Mouse (Mus musculus) central nervous system, embryonic 11.5 days (tissue): ENCODE measurements around the gene Gimap5. TPM values are rescaled to one million over a fixed set of nuclear protein-coding genes. Genes with fewer than 3 reads are reported as not detected.

ENCODE experiments used
- polyA plus RNA-seq: library from polyadenylated mRNA; depleted of rRNA; stranded (reverse); fragments of >200 nt; gene quantifications from 2 replicates; pipeline ENCODE4 v1.2.3, GENCODE M21; 2012; rRNA removed

Gimap5 gene
- polyA plus RNA-seq: 0.83 and 1.3 TPM in 2 replicates

DNA sequence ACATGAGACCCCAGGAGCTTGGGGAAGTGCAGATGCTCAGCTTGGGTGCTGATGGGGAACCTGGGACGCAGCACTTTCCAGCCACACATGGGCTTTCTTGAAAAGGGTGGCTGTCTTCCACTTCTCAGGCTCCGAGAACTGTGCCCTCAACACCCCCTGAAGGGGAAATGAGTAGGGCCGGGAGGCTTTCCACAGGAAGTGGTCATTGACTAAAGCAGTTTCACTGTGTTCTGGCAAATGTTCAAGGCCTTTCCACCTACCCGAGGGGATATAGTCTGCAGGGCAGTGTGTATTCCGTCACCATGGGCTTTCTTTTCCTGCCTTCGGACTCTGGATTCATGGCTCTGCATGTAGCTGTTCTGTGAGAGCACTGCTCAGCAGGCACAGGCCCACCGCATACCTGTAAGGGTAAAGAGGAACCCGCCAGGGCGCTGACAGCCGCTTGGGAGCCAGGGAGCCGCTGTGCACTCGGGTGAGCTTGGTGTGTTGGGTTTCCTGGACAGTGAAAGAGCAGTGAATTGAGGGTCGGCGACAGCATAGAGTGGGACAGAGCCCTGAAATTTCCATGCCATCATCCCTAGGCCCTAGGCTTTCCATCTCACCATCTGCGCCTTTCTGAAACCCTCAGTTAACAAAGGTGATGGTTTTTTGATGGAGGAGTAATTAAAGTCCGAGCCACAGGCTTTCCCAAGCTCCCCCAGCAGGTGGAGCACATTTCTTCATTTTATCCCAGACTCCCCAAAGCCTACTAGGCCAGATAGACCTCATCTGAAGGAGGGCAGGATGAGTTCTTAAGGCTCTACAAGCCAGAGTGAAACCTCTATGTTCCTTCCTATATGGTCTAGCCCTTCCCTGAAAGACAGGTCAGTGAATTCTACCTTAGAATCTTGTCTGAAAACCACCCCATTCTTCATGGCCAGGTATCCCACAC lies at the start of gene Gimap5:
Gene Gimap5, plus strand, starts transcription at position 239 of the 931 bp plus-strand sequence.

DNA sequence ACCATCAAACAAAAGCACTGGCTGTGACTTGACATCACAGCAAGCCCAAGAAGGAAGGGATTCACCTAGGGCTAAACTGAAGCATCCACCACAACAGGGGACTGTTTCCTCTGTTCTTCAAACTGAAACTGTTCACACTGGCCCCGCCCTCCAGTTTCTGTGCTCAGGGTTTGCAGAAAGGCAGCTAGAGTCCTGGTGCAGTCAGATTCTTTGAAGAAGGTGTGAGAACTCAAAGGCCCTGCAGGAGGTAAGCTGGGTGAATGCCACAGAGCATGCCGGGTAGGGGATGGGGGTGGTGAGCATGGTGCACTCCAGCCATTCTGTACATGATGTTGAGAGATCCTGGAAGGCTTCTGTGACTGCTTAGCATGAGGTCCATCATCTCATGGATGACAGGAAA lies 27.5 kb upstream of the Gimap5 start, which contains the start of the genes Gm28053 and Gimap7:
Gene Gm28053, plus strand, starts transcription at position 153 of the 400 bp plus-strand sequence.
Gene Gimap7, plus strand, starts transcription at position 167 of the 400 bp plus-strand sequence.

DNA sequence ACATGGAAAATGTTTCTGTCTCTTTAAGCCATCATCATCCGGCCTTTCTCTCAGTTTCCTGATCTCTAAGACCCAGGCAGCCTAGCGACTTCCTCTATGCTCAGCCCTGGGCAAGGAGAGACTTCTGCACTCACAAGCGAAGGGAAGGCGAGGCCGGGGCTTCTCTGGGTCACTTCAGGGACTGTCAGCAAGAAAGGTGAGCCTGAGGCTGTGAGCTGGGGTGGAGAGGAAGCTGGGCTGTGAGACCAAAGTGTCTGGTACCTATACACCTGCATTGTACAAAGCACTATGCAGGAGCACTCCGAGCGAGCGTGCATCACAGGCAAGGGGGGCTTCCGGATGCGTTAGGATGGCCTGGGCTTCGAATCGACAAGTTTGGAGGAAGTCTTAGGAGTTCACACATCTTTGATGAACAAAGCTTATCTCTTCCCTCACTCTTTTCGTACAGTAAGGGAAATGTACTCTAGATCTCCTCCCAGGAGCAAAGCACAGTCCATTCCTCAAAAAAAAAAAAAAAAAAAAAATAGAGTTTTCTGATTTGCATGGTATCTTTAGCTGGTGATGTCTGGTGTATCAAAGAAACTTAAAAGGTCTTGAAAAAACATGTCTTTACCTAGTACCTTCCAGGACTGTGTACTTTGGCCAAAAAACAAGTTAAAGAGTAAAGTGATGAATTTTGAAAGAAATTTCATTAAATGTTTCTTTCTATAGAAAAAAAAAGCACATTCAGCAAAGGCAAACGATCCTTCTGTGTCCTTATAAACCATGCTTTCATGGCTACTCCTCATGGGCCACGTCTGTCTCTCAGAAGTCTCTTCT lies 6.8 kb upstream of the Gimap5 start, which contains the start of gene Gimap1:
Gene Gimap1, plus strand, starts transcription at position 94 of the 819 bp plus-strand sequence.

DNA sequence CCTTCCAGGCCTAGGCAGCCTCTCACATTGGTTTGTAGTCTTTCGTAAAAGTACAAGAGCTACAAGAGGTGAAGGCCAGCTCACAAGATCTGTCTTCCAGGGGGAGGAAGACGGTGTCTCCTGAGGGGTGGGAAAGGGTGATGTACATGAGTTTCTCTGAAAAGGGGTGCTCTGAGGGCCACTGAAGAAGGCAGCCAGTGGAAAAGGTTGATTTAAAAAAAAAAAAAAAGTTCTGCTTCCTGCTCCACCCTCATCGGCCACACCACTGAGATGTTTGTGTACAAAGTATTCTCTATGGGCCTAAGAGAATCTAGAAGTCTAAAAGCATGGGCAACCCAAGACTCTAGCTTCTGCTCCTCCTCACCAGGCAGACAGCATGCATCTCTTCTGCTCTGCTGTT lies 24.7 kb downstream of the Gimap5 start, which contains the start of gene Gimap3:
Gene Gimap3, minus strand, starts transcription at position 156 of the 400 bp plus-strand sequence.

Other genes starting within 250 kb of the Gimap5 start
- gene Atp6v0e2, start 208.6 kb upstream of the Gimap5 start, polyA plus RNA-seq: 42.1 and 44.0 TPM in 2 replicates
- 19.2 and 19.4 TPM in 2 replicates for gene Lrrc61, start 191.4 kb upstream of the Gimap5 start, polyA plus RNA-seq
- gene Rarres2, start 173.4 kb upstream of the Gimap5 start, polyA plus RNA-seq: 2.2 and 5.1 TPM in 2 replicates
- gene Gm45021, start 156.6 kb upstream of the Gimap5 start, polyA plus RNA-seq: not detected in 2 replicates
- 38.4 and 41.8 TPM in 2 replicates for gene Repin1, start 152.3 kb upstream of the Gimap5 start, polyA plus RNA-seq
- gene Gm44965, start 152.3 kb upstream of the Gimap5 start, polyA plus RNA-seq: not detected in 2 replicates
- 6.4 and 7.9 TPM in 2 replicates for gene Zfp775, start 144.1 kb upstream of the Gimap5 start, polyA plus RNA-seq
- gene AI854703, start 119.4 kb upstream of the Gimap5 start, polyA plus RNA-seq: 0.78 and 1.4 TPM in 2 replicates
- gene Gimap8, start 99.0 kb upstream of the Gimap5 start, polyA plus RNA-seq: 1.2 and 1.7 TPM in 2 replicates
- gene Gimap9, start 70.1 kb upstream of the Gimap5 start, polyA plus RNA-seq: 4.7 and 5.9 TPM in 2 replicates
- 4.4 and 5.2 TPM in 2 replicates for gene Gimap4, start 61.6 kb upstream of the Gimap5 start, polyA plus RNA-seq
- 6.3 and 9.2 TPM in 2 replicates for gene Gimap6, start 38.0 kb upstream of the Gimap5 start, polyA plus RNA-seq
- 1.5 and 2.4 TPM in 2 replicates for gene Gm28053, start 27.6 kb upstream of the Gimap5 start, polyA plus RNA-seq
- not detected in 2 replicates for gene Gimap7, start 27.6 kb upstream of the Gimap5 start, polyA plus RNA-seq
- 2.4 TPM in 2 replicates for gene Gimap1, start 7.1 kb upstream of the Gimap5 start, polyA plus RNA-seq
- gene Gimap3, start 24.7 kb downstream of the Gimap5 start, polyA plus RNA-seq: 0.06 TPM in 1 of 2 replicates, not detected in the other
- 17.0 and 25.2 TPM in 2 replicates for gene Tmem176a, start 94.7 kb downstream of the Gimap5 start, polyA plus RNA-seq
- 47.0 and 85.5 TPM in 2 replicates for gene Tmem176b, start 95.3 kb downstream of the Gimap5 start, polyA plus RNA-seq
- not detected in 2 replicates for gene Aoc1, start 126.7 kb downstream of the Gimap5 start, polyA plus RNA-seq
- not detected in 2 replicates for gene 1600015I10Rik, start 183.7 kb downstream of the Gimap5 start, polyA plus RNA-seq
- not detected in 2 replicates for gene Doxl2, start 228.8 kb downstream of the Gimap5 start, polyA plus RNA-seq
- gene Svs1, start 240.7 kb downstream of the Gimap5 start, polyA plus RNA-seq: not detected in 2 replicates